Mouse (Mus musculus) hindbrain, postnatal 0 days (tissue): ENCODE results near the gene Flt4. TPM values are rescaled to one million over a fixed set of nuclear protein-coding genes. Genes with fewer than 3 reads are reported as not detected.

Source experiments
- ATAC-seq: fragments of 200-750 bp; cut with Nextera tagmentation; 2 replicates; pipeline ENCODE4 v1.8.0; 2017; ENCODE audit warnings: mild to moderate bottlenecking, moderate TSS enrichment, moderate library complexity
- DNase-seq: peaks from one replicate; pipeline ENCODE4 v3.0.0-alpha.2; 2015; ENCODE audit warnings: low spot score
- H3K27ac ChIP-seq: fragments of 300-500 bp; sonication (generic); 2 replicates; pipeline ENCODE4 v1.5.1; 2014; ENCODE audit warnings: mild to moderate bottlenecking
- H3K27me3 ChIP-seq: fragments of 300-500 bp; sonication (generic); 2 replicates; pipeline ENCODE4 v1.6.1; 2014; ENCODE audit warnings: low read length, mixed read lengths; ENCODE audit not compliant: insufficient read depth
- H3K36me3 ChIP-seq: fragments of 300-500 bp; sonication (generic); 2 replicates; pipeline ENCODE4 v1.6.1; 2014; ENCODE audit warnings: low read length, mixed read lengths; ENCODE audit not compliant: insufficient read depth
- H3K4me1 ChIP-seq: fragments of 300-500 bp; sonication (generic); 2 replicates; pipeline ENCODE4 v1.6.1; 2014; ENCODE audit warnings: antibody characterized with exemption, low read length, mixed read lengths; ENCODE audit not compliant: insufficient read depth
- H3K4me2 ChIP-seq: fragments of 300-500 bp; sonication (generic); 2 replicates; pipeline ENCODE4 v1.6.1; 2014; ENCODE audit warnings: low read depth, mild to moderate bottlenecking, low read length, moderate library complexity, mixed read lengths
- H3K4me3 ChIP-seq: fragments of 300-500 bp; sonication (generic); 2 replicates; pipeline ENCODE4 v1.5.1; 2014; ENCODE audit warnings: low read length
- H3K9ac ChIP-seq: fragments of 300-500 bp; sonication (generic); replicated peaks from 2 replicates; pipeline ENCODE4 v1.6.1; 2014; ENCODE audit warnings: mild to moderate bottlenecking, low read length, moderate library complexity, mixed read lengths
- H3K9me3 ChIP-seq: fragments of 300-500 bp; sonication (generic); 2 replicates; pipeline ENCODE4 v1.6.1; 2016; ENCODE audit warnings: low read length, mixed read lengths
- CTCF ChIP-seq: IDR thresholded peaks from 2 replicates; pipeline ENCODE4 v1.5.1; 2016; ENCODE audit warnings: antibody characterized with exemption, control low read depth, low read depth
- WGBS: fragments of 180-500 bp; shearing (Covaris S2); extraction: QIAGEN DNeasy Blood & Tissue Kit; methylation state at CpG from one replicate; pipeline ENCODE4 v1.1.7; 2014; 5-methylcytosine and 5-hydroxymethylcytosine counted together
- polyA plus RNA-seq: library from polyadenylated mRNA; unstranded; fragments of >200 nt; fragmentation: Nextera tagmentation; extraction: Ambion mirVana; gene quantifications from 2 replicates; pipeline ENCODE4 v1.2.1, GENCODE M21; 2015
- total RNA-seq: library from RNA; depleted of rRNA; stranded (reverse); fragments of >200 nt; gene quantifications from 2 replicates; pipeline ENCODE4 v1.2.3, GENCODE M21; 2014

Gene Flt4
- total and polyA plus RNA-seq, 2 experiments from 2014 or later: 1.2 to 2.5 TPM

- no peak overlapping the region for H3K4me3 ChIP-seq
- ATAC-seq (no peak), DNase-seq (no peak)
- no peaks in the 10 kb centered on the region for H3K36me3 ChIP-seq
- 81% methylated on average over 5 of the region's 5 CpGs for WGBS
- H3K9ac ChIP-seq: no peak overlapping the region
- no peak overlapping the region for H3K4me2 ChIP-seq
- TF ChIP-seq CTCF: no peak
- H3K4me1 ChIP-seq: no peaks in the 10 kb centered on the region
- H3K9me3 ChIP-seq: no peaks in the 10 kb centered on the region
- no peaks in the 10 kb centered on the region for H3K27me3 ChIP-seq
- H3K27ac ChIP-seq: no peak overlapping the region
These were observed 12.9 kb downstream of the Flt4 start for GRCm38 (mm10) chr11:49621953-49622352.

GRCm38 (mm10) chr11:49624156-49624555 is 15.1 kb downstream of the Flt4 start:
- H3K36me3 ChIP-seq: no peaks in the 10 kb centered on the region
- H3K4me3 ChIP-seq: no peak overlapping the region
- no peak overlapping the region for H3K9ac ChIP-seq
- no peaks in the 10 kb centered on the region for H3K27me3 ChIP-seq
- 86% methylated on average over 3 of the region's 3 CpGs for WGBS
- H3K27ac ChIP-seq: no peak overlapping the region
- peak; percentile 46; the same call in 1 of the 2 replicates for ATAC-seq
- no peak for DNase-seq
- H3K4me1 ChIP-seq: no peaks in the 10 kb centered on the region
- H3K4me2 ChIP-seq: no peak overlapping the region
- H3K9me3 ChIP-seq: no peaks in the 10 kb centered on the region
- no peak for TF ChIP-seq CTCF

- DNase-seq (no peak), ATAC-seq (no peak)
- Histone ChIP-seq H3K4me3 (no peak overlapping the region), H3K36me3 (no peaks in the 10 kb centered on the region), H3K9me3 (no peaks in the 10 kb centered on the region), H3K4me2 (no peak overlapping the region), H3K9ac (no peak overlapping the region), H3K27me3 (no peaks in the 10 kb centered on the region), H3K27ac (no peak overlapping the region), H3K4me1 (no peaks in the 10 kb centered on the region)
- peak; percentile 21; the same call in 1 of the 2 replicates for TF ChIP-seq CTCF
- WGBS: 61% methylated on average over 15 of the region's 15 CpGs
These were observed 16.8 kb downstream of the Flt4 start for GRCm38 (mm10) chr11:49625863-49626262.

GRCm38 (mm10) chr11:49626748-49627147 is 17.7 kb downstream of the Flt4 start:
- Histone ChIP-seq H3K36me3 (no peaks in the 10 kb centered on the region), H3K9ac (no peak overlapping the region), H3K4me1 (no peaks in the 10 kb centered on the region), H3K4me3 (no peak overlapping the region), H3K9me3 (no peaks in the 10 kb centered on the region), H3K27ac (no peak overlapping the region), H3K4me2 (no peak overlapping the region), H3K27me3 (no peaks in the 10 kb centered on the region)
- TF ChIP-seq CTCF: no peak
- no peak for DNase-seq
- ATAC-seq: no peak
- 68% methylated on average over 8 of the region's 8 CpGs for WGBS

- Histone ChIP-seq H3K36me3 (no peaks in the 10 kb centered on the region), H3K27me3 (peaks cover 4% of the 10 kb centered on the region), H3K9me3 (no peaks in the 10 kb centered on the region), H3K9ac (no peak overlapping the region), H3K4me3 (no peak overlapping the region), H3K4me2 (no peak overlapping the region), H3K27ac (no peak overlapping the region), H3K4me1 (0 out of 2 replicates have a peak, but pooled peaks cover 6% of the 10 kb centered on the region)
- ATAC-seq (no peak), DNase-seq (no peak)
- TF ChIP-seq CTCF: peak; percentile 51
- WGBS: 39% methylated on average over 3 of the region's 3 CpGs
These were observed 22.1 kb downstream of the Flt4 start for GRCm38 (mm10) chr11:49631154-49631553.

- Histone ChIP-seq H3K27me3 (peaks cover 11% of the 10 kb centered on the region), H3K4me3 (no peak overlapping the region), H3K9ac (no peak overlapping the region), H3K9me3 (no peaks in the 10 kb centered on the region), H3K4me1 (0 out of 2 replicates have a peak, but pooled peaks cover 6% of the 10 kb centered on the region), H3K4me2 (no peak overlapping the region), H3K36me3 (no peaks in the 10 kb centered on the region), H3K27ac (no peak overlapping the region)
- no peak for TF ChIP-seq CTCF
- WGBS: 82% methylated on average over 2 of the region's 2 CpGs
- no peak for ATAC-seq
- DNase-seq: no peak
These were observed 23.2 kb downstream of the Flt4 start for GRCm38 (mm10) chr11:49632256-49632655.

GRCm38 (mm10) chr11:49634101-49634500 is 25.0 kb downstream of the Flt4 start:
- Histone ChIP-seq H3K36me3 (no peaks in the 10 kb centered on the region), H3K9me3 (no peaks in the 10 kb centered on the region), H3K9ac (no peak overlapping the region), H3K4me3 (peak overlapping the region; percentile 30), H3K27me3 (peaks cover 11% of the 10 kb centered on the region), H3K4me2 (peak overlapping the region; percentile 51), H3K4me1 (0 out of 2 replicates have a peak, but pooled peaks cover 6% of the 10 kb centered on the region), H3K27ac (no peak overlapping the region)
- peak; percentile 23; the same call in 1 of the 2 replicates for TF ChIP-seq CTCF
- ATAC-seq (0 out of 2 replicates have a peak, but pooled peaks have one; percentile 22), DNase-seq (peak; percentile 6)
- 14% methylated on average over 22 of the region's 22 CpGs for WGBS
